Mouse (Mus musculus) kidney, postnatal 10 days (tissue): ENCODE results near the gene Rpl12.
"Not testable (repeated sequence)": the region's sequence is repeated elsewhere in the genome, so short reads cannot be mapped to it uniquely, and the experiment has no call there.

Experiments used
- DNase-seq: peaks from one replicate; pipeline ENCODE4 v3.0.0; 2021; ENCODE audit warnings: mixed read lengths

Gene Rpl12

DNA sequence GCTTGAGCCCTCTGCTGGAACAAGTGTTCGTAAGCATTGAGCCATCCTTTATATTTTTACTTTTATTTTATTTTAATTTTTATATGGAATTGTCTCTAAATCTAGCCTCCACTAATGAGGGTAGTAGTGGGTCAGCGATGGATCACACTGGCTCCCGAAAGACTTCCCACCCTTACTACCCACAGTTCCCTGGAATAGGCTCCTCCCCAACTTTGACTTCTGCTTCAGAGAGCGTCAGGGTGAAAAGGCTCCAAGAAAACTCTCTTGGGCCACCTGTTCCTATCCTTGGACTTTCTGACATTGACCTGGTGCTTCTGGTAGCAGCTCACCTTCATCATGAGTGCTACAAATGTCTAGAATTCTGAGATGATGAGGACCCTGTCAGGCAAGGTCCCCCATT is 21.3 kb downstream of the Rpl12 start:
- DNase-seq = no peak

DNA sequence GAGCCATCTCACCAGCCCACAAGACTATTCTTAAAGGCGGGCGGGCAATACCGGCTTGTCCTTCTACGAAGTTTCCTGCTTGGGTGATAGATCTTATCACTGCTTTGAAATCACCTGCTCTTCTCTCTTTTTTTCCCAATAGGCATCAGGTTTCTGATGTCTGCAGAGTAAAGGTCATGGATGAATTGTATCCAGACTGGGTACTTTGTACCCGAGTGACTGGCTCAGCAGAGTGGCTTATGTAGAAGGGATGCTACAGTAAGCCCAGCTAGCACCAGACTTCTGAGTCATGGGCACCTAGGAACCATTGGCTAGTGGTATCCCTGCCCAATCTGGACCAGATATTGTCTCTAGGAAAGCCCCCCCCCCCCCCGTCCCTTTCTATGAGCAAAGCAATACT is 22.3 kb downstream of the Rpl12 start:
- no peak for DNase-seq

DNA sequence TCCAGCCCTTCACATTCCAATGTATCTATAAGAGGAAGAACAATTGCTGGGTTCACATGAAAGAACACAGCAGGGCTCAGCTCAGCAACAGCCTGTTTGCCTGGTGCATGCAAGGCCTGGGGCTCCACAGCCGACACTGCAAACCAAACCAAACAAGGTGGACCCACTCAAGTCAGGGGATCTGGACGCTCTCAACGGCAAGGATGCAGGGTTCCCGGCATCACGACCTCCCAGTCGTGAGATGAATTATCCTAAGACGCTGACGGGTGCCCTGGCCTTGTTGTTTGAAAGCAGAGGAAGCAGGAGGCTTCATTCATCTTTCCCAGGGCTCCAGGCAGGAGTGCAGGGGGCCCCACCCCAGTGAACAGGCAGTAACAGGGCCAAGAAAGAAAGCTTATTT is 24.5 kb downstream of the Rpl12 start:
- DNase-seq = no peak

DNA sequence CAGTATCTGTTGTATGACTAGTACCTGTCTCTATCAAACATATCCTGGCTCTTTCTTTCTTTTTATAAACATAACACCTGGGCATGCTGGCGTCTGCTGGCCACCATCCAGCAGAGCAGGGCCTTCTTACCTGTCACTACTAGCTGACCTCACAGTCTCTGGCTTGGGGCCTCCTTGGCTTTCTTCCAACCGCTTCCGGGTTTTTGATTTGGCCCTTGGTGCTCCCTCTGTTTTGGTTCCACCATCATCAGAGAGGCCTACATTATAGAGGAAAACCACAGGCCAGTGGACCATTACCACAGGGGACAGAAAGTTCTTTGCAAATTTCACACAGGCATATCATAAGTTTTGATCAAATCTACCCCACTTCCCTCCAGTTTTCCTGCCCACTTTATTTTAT is 28.0 kb downstream of the Rpl12 start:
- DNase-seq = no peak

DNA sequence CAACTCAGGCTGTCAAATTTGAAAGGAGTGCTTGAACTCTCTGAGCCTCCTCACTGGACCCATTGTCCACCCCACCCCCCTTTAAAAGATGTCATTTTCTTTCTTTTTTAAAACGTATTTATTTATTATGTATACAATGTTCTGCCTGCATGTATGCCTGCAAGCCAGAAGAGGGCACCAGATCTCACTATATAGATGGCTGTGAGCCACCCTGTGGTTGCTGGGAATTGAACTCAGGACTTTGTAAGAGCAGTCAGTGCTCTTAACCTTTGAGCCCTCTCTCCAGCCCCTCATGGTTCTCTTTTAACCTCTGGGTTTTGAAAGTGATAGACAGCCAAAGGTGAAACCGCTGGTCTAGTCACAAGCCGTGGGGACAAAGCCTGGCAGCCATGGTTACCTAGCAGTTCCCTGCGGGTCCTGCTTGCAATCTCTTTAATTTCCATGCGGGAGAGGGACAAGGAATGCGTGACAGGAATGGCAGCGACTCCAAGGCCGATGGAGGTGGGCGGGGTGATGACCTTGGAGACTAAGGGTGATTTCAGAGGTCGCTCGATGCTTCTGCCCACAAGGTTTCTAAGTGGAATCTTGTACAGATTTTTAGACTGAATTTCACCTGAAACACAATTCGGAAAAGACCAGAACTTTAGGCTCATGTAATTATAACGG is 28.9 kb downstream of the Rpl12 start:
- no peak for DNase-seq

DNA sequence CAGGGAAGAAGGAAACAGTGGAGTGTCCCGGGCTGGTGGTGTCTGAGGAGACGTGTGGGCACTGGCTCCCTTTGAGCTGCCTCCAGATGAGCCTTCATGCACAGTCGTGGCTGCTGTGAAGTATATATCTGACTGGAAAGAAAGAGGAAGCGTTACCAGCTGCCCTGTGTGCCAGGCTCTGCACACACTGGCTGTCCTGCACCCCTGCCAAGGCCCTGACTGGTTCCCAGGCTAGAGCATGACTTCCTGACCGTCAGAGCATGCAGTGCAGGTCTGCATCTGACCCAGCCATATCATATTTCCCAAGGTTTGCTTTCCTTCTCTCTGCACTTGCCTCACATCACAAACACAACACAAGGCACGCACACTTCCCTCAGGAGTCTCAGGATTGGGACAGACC is 30.8 kb downstream of the Rpl12 start:
- no peak for DNase-seq

DNA sequence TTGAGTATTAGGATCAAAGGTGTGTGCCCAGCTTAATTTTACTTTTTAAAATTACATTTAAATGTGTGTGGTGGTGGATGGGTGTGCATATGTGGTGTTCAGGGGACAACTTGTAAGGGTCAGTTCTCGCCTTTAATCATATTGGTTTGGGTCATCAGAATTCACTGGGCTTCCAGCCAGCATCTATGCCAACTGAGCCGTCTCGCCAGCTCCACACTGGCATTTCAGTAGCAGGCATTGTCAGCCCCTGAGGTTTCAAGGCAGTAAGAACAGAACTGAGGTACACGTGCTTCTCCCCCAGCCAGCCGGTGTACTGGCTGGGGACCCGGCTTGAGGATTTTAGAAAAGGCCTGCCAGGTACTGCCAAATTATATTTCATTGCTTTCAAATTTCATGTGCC is 35.7 kb downstream of the Rpl12 start:
- no peak for DNase-seq

DNA sequence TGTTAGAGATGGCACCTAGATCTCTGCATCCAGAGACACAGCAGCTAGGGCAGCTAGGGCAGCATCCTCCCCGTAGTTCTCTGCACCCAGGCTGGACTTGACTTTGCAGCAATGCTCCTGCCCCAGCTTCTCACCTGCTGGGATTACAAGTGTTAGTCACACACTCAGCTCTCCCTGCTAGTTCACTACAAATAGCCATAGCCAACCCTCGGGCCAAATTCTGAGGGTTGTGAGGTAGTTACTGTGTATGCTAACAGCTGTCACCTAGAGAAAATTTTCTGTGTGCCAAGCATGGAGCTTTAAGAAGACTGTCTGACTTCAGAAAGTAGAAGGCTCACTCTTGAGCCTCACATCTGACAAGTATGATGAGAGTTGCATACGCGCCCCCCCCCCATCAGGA is 36.4 kb downstream of the Rpl12 start:
- no peak for DNase-seq

DNA sequence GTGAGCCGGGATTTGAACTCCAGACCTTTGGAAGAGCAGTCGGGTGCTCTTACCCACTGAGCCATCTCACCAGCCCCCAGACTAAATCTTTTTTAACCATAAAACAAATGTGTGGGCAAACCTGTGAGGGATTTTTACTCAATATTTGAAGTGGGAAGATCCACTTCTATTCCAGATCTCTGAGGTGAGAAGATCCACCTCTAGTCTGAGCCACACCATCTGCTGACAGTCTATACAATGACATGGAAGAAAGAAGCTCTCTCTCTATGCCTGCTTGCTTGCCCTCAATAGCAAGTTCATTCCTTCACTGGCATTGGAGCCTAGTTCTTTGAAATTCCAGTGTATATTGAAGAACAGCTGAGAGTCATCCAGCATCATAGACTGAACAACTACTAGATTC is 38.4 kb downstream of the Rpl12 start:
- no peak for DNase-seq

DNA sequence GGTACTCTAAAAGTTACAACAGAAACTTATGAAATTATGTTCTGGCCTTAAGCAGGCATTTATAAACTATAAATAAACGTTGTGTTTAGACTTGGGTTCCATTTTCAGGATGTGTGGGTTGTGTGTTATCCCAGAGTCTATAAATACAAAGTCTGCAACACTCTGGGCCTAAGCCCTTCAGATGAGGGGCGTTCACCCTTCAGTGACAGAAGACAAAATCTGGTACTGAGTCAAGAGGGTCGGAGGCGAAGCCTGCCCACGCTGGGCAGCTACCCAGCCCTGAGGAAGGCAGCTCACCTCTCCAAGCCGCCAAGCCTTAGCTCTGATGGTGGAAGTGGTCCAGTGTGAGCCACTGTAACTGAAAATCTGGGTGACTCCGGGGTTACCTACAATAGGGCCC is 40.8 kb downstream of the Rpl12 start:
- DNase-seq = no peak

DNA sequence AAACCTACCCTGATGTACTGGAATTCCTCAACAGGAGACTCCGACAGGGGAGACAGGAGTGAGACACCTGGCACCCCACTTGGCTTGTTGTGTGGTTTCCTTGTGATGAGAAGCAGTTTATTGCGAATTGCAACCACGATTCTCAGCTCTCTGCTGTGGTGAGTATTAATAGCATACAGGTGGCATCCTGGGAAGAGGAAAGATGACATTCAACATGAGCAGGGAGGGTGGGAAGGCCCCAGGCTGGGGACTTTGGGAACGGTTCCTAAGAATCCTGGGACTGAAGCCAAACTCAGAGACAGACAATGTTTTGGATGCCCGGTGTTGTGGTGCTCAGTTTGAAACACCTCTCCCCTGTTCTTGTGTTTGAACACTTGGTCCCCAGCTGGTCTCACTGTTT is 43.7 kb downstream of the Rpl12 start:
- DNase-seq = no peak

DNA sequence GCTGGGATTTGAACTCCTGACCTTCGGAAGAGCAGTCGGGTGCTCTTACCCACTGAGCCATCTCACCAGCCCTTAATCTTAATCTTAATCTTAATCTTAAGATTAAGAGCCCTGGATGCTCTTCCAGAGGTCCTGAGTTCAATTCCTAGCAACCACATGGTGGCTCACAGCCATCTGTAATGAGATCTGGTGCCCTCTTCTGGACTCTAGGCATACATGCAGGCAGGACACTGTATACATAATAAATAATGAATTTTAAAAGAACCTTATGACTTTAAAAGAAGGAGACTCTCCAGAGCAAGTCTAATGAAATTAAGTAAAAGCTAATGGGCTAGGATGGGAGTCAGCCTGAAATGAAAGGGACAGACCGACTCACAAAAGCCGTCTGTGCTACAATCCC is 47.7 kb downstream of the Rpl12 start:
- DNase-seq = not testable (repeated sequence)

DNA sequence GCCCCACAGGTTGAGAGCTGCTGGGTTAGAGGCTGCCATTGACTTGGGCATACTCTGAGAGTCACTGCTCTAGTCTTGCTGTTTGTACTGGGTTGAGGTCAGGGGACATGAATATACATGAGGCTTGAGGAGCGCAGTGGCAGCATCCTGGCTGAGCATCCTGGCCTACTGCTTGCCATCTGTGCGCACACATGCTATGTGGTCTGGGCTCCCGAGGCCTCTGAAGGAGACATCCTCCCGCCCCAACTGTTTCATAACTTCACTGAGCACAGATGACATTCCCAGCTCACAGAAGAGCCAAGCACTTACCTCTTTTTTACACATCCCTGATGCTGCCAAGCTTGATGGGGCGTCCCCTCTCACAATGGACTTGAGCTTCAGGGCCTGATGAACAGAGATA is 53.5 kb downstream of the Rpl12 start:
- no peak for DNase-seq
